Mouse (Mus musculus): ENCODE results near the gene Lins1. TPM values are rescaled to one million over a fixed set of nuclear protein-coding genes. Genes with fewer than 3 reads are reported as not detected.

Gene Lins1
- total and polyA plus RNA-seq, 3 experiments = 8.3 to 15.9 (median 9.8) TPM

DNA sequence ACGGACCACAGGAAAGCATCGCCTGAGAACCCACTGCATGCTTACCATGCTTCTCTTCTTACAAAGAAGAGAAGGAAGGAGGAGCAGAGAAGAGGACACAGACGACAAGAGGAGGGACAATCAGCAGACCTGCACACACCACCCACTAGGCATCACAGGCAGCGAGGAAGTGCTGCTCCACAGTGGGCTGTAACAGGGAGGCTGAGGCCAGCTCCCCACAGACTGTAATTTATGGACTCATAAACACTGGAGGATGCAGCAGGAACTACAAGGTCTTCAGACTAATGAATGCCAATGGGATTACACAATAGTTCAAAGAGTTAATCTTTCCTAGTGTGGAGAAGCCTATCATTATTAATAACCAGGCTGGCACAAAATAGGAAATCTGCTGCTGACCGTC lies 38.8 kb upstream of the Lins1 start:
- Histone ChIP-seq H3K4me2 (ENCODE audit: insufficient read depth, low read depth, poor library complexity, severe bottlenecking) (no peak overlapping the region), H3K79me2 (replicated peaks; ENCODE audit: control insufficient read depth, extremely low read depth, insufficient read depth, poor library complexity, severe bottlenecking) (no peaks in the 10 kb centered on the region), H3K27ac (ENCODE audit: insufficient read depth, low read depth) (no peak overlapping the region), H3K27me3 (replicated peaks) (no peaks in the 10 kb centered on the region), H3K9ac (ENCODE audit: insufficient read depth, low read depth) (no peak overlapping the region), H3K36me3 (replicated peaks in 1 of 2; ENCODE audit: control insufficient read depth in 1 of 2, insufficient read depth in 1 of 2, low read length in 1 of 2) (peaks cover 19 to 77% of the 10 kb centered on the region in 2 experiments), H3K9me3 (replicated peaks; ENCODE audit: low read length) (no peaks in the 10 kb centered on the region), H3K4me1 (ENCODE audit: control insufficient read depth in 1 of 2, insufficient read depth in 2 of 2) (no peaks in the 10 kb centered on the region), H3K4me3 (replicated peaks in 1 of 3; ENCODE audit: low read depth in 2 of 3, low read length in 2 of 3, poor library complexity in 1 of 3) (no peak overlapping the region)
- TF ChIP-seq IRF4 (IDR thresholded peaks at IDR 0.05; ENCODE audit: low read depth, low read length) = no peak
- no peak for TF ChIP-seq KAT2A (IDR thresholded peaks at IDR 0.05; ENCODE audit: insufficient replicate concordance, low read length)
- no peak for TF ChIP-seq ELF1 (IDR thresholded peaks at IDR 0.05; ENCODE audit: low read depth, low read length)
- no peak for TF ChIP-seq E2F4 (IDR thresholded peaks at IDR 0.05; ENCODE audit: insufficient replicate concordance, low read depth, low read length)
- no peak for TF ChIP-seq PAX5 (IDR thresholded peaks at IDR 0.05; ENCODE audit: low read length)
- TF ChIP-seq MXI1 (IDR thresholded peaks at IDR 0.05; ENCODE audit: low read depth, low read length) = no peak
- no peak for TF ChIP-seq ETS1 (conservative IDR thresholded peaks at IDR 0.05; ENCODE audit: low read depth, low read length)
- TF ChIP-seq TBP (conservative IDR thresholded peaks at IDR 0.05; ENCODE audit: low read depth, low read length) = no peak
- no peak for TF ChIP-seq NRF1 (IDR thresholded peaks at IDR 0.05; ENCODE audit: low read depth, low read length)
- TF ChIP-seq MAZ (IDR thresholded peaks at IDR 0.05; ENCODE audit: low read depth, low read length) = no peak
- no peak for TF ChIP-seq JUND (conservative IDR thresholded peaks at IDR 0.05; ENCODE audit: low read depth, low read length)
- no peak for TF ChIP-seq EP300 (IDR thresholded peaks at IDR 0.05; ENCODE audit: low read length)
- no peak for TF ChIP-seq POLR2A (IDR thresholded peaks at IDR 0.05; ENCODE audit: low read depth, low read length)
- no peak for TF ChIP-seq RCOR1 (conservative IDR thresholded peaks at IDR 0.05; ENCODE audit: low read depth, low read length)
- TF ChIP-seq POLR2AphosphoS2 (IDR thresholded peaks at IDR 0.05; ENCODE audit: low read depth, low read length) = no peak
- no peak for TF ChIP-seq CTCF (conservative IDR thresholded peaks at IDR 0.05 in 1 of 2, IDR thresholded peaks at IDR 0.05 in 1 of 2; ENCODE audit: low read depth in 2 of 2, low read length in 2 of 2)
- no peak for TF ChIP-seq HCFC1 (IDR thresholded peaks at IDR 0.05; ENCODE audit: low read depth, low read length)
- TF ChIP-seq SIN3A (IDR thresholded peaks at IDR 0.05; ENCODE audit: low read length) = no peak
- DNase-seq (ENCODE audit: extremely low read depth) = no peak
- dilution Hi-C loops (cut with MboI; ENCODE audit: extremely low pct_ligation_motif_present, extremely low pct_unique_long_range_greater_than_20kb, low sequenced_read_pairs) (no loop called here), in situ Hi-C loops (cut with MboI; ENCODE audit: low pct_ligation_motif_present, low pct_unique_long_range_greater_than_20kb, low sequenced_read_pairs) (loop anchor here (10.0 to 25.0 kb wide), 3 partner anchors 246 to 564 kb away; partner anchors contain the start of gene Selenos)

- no peak for DNase-seq (ENCODE audit: extremely low read depth)
- in situ Hi-C loops (cut with MboI; ENCODE audit: low pct_ligation_motif_present, low pct_unique_long_range_greater_than_20kb, low sequenced_read_pairs) (loop anchor here (10.0 to 25.0 kb wide), 3 partner anchors 247 to 565 kb away; partner anchors contain the start of gene Selenos), dilution Hi-C loops (cut with MboI; ENCODE audit: extremely low pct_ligation_motif_present, extremely low pct_unique_long_range_greater_than_20kb, low sequenced_read_pairs) (no loop called here)
- Histone ChIP-seq H3K36me3 (replicated peaks in 1 of 2; ENCODE audit: control insufficient read depth in 1 of 2, insufficient read depth in 1 of 2, low read length in 1 of 2) (peaks cover 19 to 82% of the 10 kb centered on the region in 2 experiments), H3K9me3 (replicated peaks; ENCODE audit: low read length) (no peaks in the 10 kb centered on the region), H3K27ac (ENCODE audit: insufficient read depth, low read depth) (no peak overlapping the region), H3K27me3 (replicated peaks) (no peaks in the 10 kb centered on the region), H3K4me1 (ENCODE audit: control insufficient read depth in 1 of 2, insufficient read depth in 2 of 2) (no peaks in the 10 kb centered on the region), H3K4me2 (ENCODE audit: insufficient read depth, low read depth, poor library complexity, severe bottlenecking) (no peak overlapping the region), H3K4me3 (replicated peaks in 1 of 3; ENCODE audit: low read depth in 2 of 3, low read length in 2 of 3, poor library complexity in 1 of 3) (no peak overlapping the region), H3K9ac (ENCODE audit: insufficient read depth, low read depth) (no peak overlapping the region), H3K79me2 (replicated peaks; ENCODE audit: control insufficient read depth, extremely low read depth, insufficient read depth, poor library complexity, severe bottlenecking) (no peaks in the 10 kb centered on the region)
- TF ChIP-seq ZC3H11A (IDR thresholded peaks at IDR 0.05; ENCODE audit: low read depth, low read length) = no peak
- TF ChIP-seq PAX5 (IDR thresholded peaks at IDR 0.05; ENCODE audit: low read length) = no peak
- no peak for TF ChIP-seq ZMIZ1 (IDR thresholded peaks at IDR 0.05; ENCODE audit: low read depth, low read length)
- no peak for TF ChIP-seq CTCF (conservative IDR thresholded peaks at IDR 0.05 in 1 of 2, IDR thresholded peaks at IDR 0.05 in 1 of 2; ENCODE audit: low read depth in 2 of 2, low read length in 2 of 2)
- TF ChIP-seq JUN (IDR thresholded peaks at IDR 0.05; ENCODE audit: insufficient read depth, low read depth, low read length) = no peak
- TF ChIP-seq POLR2A (IDR thresholded peaks at IDR 0.05; ENCODE audit: low read depth, low read length) = no peak
- no peak for TF ChIP-seq IRF4 (IDR thresholded peaks at IDR 0.05; ENCODE audit: low read depth, low read length)
- no peak for TF ChIP-seq TBP (conservative IDR thresholded peaks at IDR 0.05; ENCODE audit: low read depth, low read length)
- TF ChIP-seq CHD1 (IDR thresholded peaks at IDR 0.05; ENCODE audit: low read depth, low read length) = no peak
- no peak for TF ChIP-seq E2F4 (IDR thresholded peaks at IDR 0.05; ENCODE audit: insufficient replicate concordance, low read depth, low read length)
- TF ChIP-seq MEF2A (IDR thresholded peaks at IDR 0.05; ENCODE audit: borderline replicate concordance, low read depth, low read length) = no peak
- TF ChIP-seq ELF1 (IDR thresholded peaks at IDR 0.05; ENCODE audit: low read depth, low read length) = no peak
- TF ChIP-seq MAZ (IDR thresholded peaks at IDR 0.05; ENCODE audit: low read depth, low read length) = no peak
Measured at GRCm38 (mm10) chr7:66652216-66652615, 37.5 kb upstream of the Lins1 start.
